Mouse (Mus musculus) megakaryocyte-erythroid progenitor cell, adult 5-6 weeks (primary cell): ENCODE results near the gene Cldn4. TPM values are rescaled to one million over a fixed set of nuclear protein-coding genes. Genes with fewer than 3 reads are reported as not detected.

Experiments
- ATAC-seq: replicated peaks from 2 replicates; pipeline ENCODE4 v1.8.0; 2016; ENCODE audit warnings: mild to moderate bottlenecking, inconsistent platforms; ENCODE audit not compliant: severe bottlenecking, poor library complexity, low FRiP score, low TSS enrichment
- total RNA-seq, 2 experiments: library from RNA; stranded (forward) in 1 of 2; stranded (reverse) in 1 of 2; fragments of 200-1000, 215-1000 nt in 1 of 2; fragments of >200 nt in 1 of 2; fragmentation: Nextera tagmentation in 1 of 2; gene quantifications; 2 replicates each; pipeline ENCODE4 v1.2.3; 2014 to 2017

Cldn4 gene
- total RNA-seq (2014; fragmentation: Nextera tagmentation) (not detected in 2 replicates), total RNA-seq (2017) (not detected in 2 replicates)

GRCm38 (mm10) chr5:134946857-134947255 lies at the start of gene Cldn4:
Cldn4 (minus strand) TSS chr5:134946934.
- no peak for ATAC-seq

GRCm38 (mm10) chr5:134992566-134992965 lies 45.8 kb upstream of the Cldn4 start:
- no peak for ATAC-seq

- no peak for ATAC-seq
Measured at GRCm38 (mm10) chr5:134989741-134990140, 43.0 kb upstream of the Cldn4 start.

- ATAC-seq = no peak
Measured at GRCm38 (mm10) chr5:134989166-134989565, 42.4 kb upstream of the Cldn4 start.

GRCm38 (mm10) chr5:134986298-134987268 lies 39.8 kb upstream of the Cldn4 start:
- peak; percentile 42; the same call in 1 of the 2 replicates for ATAC-seq

GRCm38 (mm10) chr5:134985633-134986297 lies 39.0 kb upstream of the Cldn4 start, which contains the start of gene Cldn3:
Cldn3 (plus strand) TSS chr5:134986214.
- peak; percentile 32; the same call in 1 of the 2 replicates for ATAC-seq

GRCm38 (mm10) chr5:134983771-134984170 lies 37.0 kb upstream of the Cldn4 start:
- ATAC-seq = no peak

- no peak for ATAC-seq
Measured at GRCm38 (mm10) chr5:134983111-134983510, 36.4 kb upstream of the Cldn4 start.

GRCm38 (mm10) chr5:134981149-134981548 lies 34.4 kb upstream of the Cldn4 start:
- no peak for ATAC-seq

GRCm38 (mm10) chr5:134977837-134978236 lies 31.1 kb upstream of the Cldn4 start:
- ATAC-seq = no peak

GRCm38 (mm10) chr5:134976577-134977250 lies 30.0 kb upstream of the Cldn4 start:
- peak; percentile 66 for ATAC-seq

- ATAC-seq = peak; percentile 62
Measured at GRCm38 (mm10) chr5:134976164-134976563, 29.4 kb upstream of the Cldn4 start.

GRCm38 (mm10) chr5:134974921-134975320 lies 28.2 kb upstream of the Cldn4 start:
- no peak for ATAC-seq

GRCm38 (mm10) chr5:134974294-134974693 lies 27.6 kb upstream of the Cldn4 start:
- ATAC-seq = peak; percentile 77

GRCm38 (mm10) chr5:134973526-134973925 lies 26.8 kb upstream of the Cldn4 start:
- no peak for ATAC-seq

- no peak for ATAC-seq
Measured at GRCm38 (mm10) chr5:134973081-134973480, 26.3 kb upstream of the Cldn4 start.

- ATAC-seq = no peak
Measured at GRCm38 (mm10) chr5:134970671-134971070, 23.9 kb upstream of the Cldn4 start.

- ATAC-seq = no peak
Measured at GRCm38 (mm10) chr5:134967164-134967944, 20.6 kb upstream of the Cldn4 start.
